Mouse (Mus musculus): ENCODE results near the gene Gm5475.

DNA sequence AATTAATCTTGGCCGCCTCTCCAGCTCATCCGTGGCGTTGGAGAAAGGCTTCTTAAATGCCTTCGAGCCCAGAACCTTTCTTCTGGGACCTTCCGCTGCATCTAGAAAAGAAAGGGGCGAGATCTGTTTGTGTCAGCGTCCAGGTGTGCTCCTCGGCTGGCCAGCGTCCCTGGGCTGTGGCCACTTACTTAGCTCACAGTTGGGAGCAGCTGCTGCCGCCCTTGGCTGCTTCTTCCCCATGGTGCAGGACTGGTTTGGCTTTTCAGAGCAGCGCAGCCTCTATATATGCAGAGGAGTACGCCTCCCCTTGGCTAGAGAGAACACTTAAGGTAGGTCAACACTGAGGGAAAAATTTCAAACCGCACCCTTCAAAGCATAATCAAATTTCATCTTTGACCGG, 2.0 kb downstream of the Gm5475 start:
- TF ChIP-seq EP300 (IDR thresholded peaks at IDR 0.05) (no peak; the same call in 1 of the 2 replicates), CTCF (IDR thresholded peaks at IDR 0.05) (peak; percentile 31; the same call in 1 of the 2 replicates)

Measured in lung, postnatal 0 days (tissue).